Mouse (Mus musculus): ENCODE results near the gene Runx2. TPM values are rescaled to one million over a fixed set of nuclear protein-coding genes. Genes with fewer than 3 reads are reported as not detected.

The Runx2 gene
- polyA plus RNA-seq, 1 experiment, result 9.8 TPM

GRCm38 (mm10) chr17:44700326-44700725 is 114.3 kb downstream of the Runx2 start:
- no peak for TF ChIP-seq POLR2A (IDR thresholded peaks at IDR 0.05; ENCODE audit: low read depth, low read length)
- TF ChIP-seq CTCF (IDR thresholded peaks at IDR 0.05; ENCODE audit: extremely low read depth, insufficient read length, insufficient replicate concordance, low read depth, low read length), result no peak

DNA sequence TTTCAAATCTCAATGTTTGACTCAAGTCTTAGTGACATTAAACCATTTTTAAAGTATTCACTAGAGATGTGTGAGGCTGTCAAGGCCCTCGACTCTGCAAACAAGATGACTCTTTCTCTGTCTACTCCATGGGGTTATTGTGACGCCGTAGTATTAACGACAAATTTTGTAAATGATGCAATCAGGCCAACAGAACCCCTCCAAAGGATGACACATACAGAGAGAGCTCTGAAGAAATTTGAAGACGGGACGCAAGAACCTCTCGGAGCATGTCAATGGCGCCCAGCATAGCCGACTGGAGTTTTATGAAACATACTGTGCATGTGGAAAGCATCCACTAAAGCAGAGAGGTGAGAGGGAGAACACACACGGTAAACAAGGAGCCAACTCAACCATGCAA is 117.5 kb downstream of the Runx2 start:
- H3K4me1 ChIP-seq (ENCODE audit: control insufficient read depth, insufficient read depth, insufficient read length, low read length), result no peaks in the 10 kb centered on the region
- 92% methylated on average over 10 of the region's 10 CpGs for WGBS

More at GRCm38 (mm10) chr17:44700326-44700725, 114.3 kb downstream of the Runx2 start:
- H3K27ac ChIP-seq (ENCODE audit: insufficient read depth, low read depth, low read length), result no peak overlapping the region
- no peak overlapping the region for H3K4me3 ChIP-seq (ENCODE audit: low read depth, low read length)
- no peaks in the 10 kb centered on the region for H3K27me3 ChIP-seq (ENCODE audit: control insufficient read depth, insufficient read depth, low read length)
- no peaks in the 10 kb centered on the region for H3K36me3 ChIP-seq (ENCODE audit: control insufficient read depth, insufficient read depth, low read length)
- no peaks in the 10 kb centered on the region for H3K4me1 ChIP-seq (ENCODE audit: control insufficient read depth, insufficient read depth, insufficient read length, low read length)
- WGBS, result 56% methylated on average over 1 of the region's 1 CpGs

GRCm38 (mm10) chr17:44693552-44693951 is 121.0 kb downstream of the Runx2 start:
- H3K27me3 ChIP-seq (ENCODE audit: control insufficient read depth, insufficient read depth, low read length), result no peaks in the 10 kb centered on the region
- no peaks in the 10 kb centered on the region for H3K4me1 ChIP-seq (ENCODE audit: control insufficient read depth, insufficient read depth, insufficient read length, low read length)
- H3K27ac ChIP-seq (ENCODE audit: insufficient read depth, low read depth, low read length), result no peak overlapping the region
- no peak overlapping the region for H3K4me3 ChIP-seq (ENCODE audit: low read depth, low read length)
- TF ChIP-seq CTCF (IDR thresholded peaks at IDR 0.05; ENCODE audit: extremely low read depth, insufficient read length, insufficient replicate concordance, low read depth, low read length), result no peak
- TF ChIP-seq POLR2A (IDR thresholded peaks at IDR 0.05; ENCODE audit: low read depth, low read length), result no peak
- WGBS, result 41% methylated on average over 7 of the region's 7 CpGs
- no peaks in the 10 kb centered on the region for H3K36me3 ChIP-seq (ENCODE audit: control insufficient read depth, insufficient read depth, low read length)

More for the DNA sequence above, 117.5 kb downstream of the Runx2 start:
- Histone ChIP-seq H3K27me3 (ENCODE audit: control insufficient read depth, insufficient read depth, low read length) (no peaks in the 10 kb centered on the region), H3K27ac (ENCODE audit: insufficient read depth, low read depth, low read length) (no peak overlapping the region), H3K4me3 (ENCODE audit: low read depth, low read length) (no peak overlapping the region), H3K36me3 (ENCODE audit: control insufficient read depth, insufficient read depth, low read length) (no peaks in the 10 kb centered on the region)
- TF ChIP-seq POLR2A (IDR thresholded peaks at IDR 0.05; ENCODE audit: low read depth, low read length), result no peak
- no peak for TF ChIP-seq CTCF (IDR thresholded peaks at IDR 0.05; ENCODE audit: extremely low read depth, insufficient read length, insufficient replicate concordance, low read depth, low read length)

DNA sequence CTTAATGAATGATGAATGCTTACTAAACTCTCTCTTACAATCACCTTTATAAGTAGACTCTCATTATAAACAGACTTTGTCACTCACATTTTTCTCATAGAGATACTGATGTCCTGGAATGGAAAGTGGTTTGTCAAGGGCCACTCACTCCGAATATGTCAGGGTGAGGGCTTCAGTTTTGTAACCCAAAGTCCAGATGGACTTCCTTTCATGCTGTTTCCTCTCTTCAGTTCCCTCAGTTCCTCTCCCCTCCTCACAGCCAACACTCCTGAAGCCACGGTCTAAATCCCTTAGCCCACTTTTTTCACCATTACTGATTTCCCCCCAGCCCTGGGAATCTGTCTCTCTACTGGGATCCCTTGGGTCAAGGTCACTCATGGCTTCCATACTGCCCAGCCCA is 123.1 kb downstream of the Runx2 start:
- no peak overlapping the region for H3K4me3 ChIP-seq (ENCODE audit: low read depth, low read length)
- no peak overlapping the region for H3K27ac ChIP-seq (ENCODE audit: insufficient read depth, low read depth, low read length)
- TF ChIP-seq POLR2A (IDR thresholded peaks at IDR 0.05; ENCODE audit: low read depth, low read length) (no peak), CTCF (IDR thresholded peaks at IDR 0.05; ENCODE audit: extremely low read depth, insufficient read length, insufficient replicate concordance, low read depth, low read length) (no peak)
- H3K4me1 ChIP-seq (ENCODE audit: control insufficient read depth, insufficient read depth, insufficient read length, low read length), result no peaks in the 10 kb centered on the region
- H3K36me3 ChIP-seq (ENCODE audit: control insufficient read depth, insufficient read depth, low read length), result no peaks in the 10 kb centered on the region
- WGBS, result 49% methylated on average over 2 of the region's 2 CpGs
- no peaks in the 10 kb centered on the region for H3K27me3 ChIP-seq (ENCODE audit: control insufficient read depth, insufficient read depth, low read length)

DNA sequence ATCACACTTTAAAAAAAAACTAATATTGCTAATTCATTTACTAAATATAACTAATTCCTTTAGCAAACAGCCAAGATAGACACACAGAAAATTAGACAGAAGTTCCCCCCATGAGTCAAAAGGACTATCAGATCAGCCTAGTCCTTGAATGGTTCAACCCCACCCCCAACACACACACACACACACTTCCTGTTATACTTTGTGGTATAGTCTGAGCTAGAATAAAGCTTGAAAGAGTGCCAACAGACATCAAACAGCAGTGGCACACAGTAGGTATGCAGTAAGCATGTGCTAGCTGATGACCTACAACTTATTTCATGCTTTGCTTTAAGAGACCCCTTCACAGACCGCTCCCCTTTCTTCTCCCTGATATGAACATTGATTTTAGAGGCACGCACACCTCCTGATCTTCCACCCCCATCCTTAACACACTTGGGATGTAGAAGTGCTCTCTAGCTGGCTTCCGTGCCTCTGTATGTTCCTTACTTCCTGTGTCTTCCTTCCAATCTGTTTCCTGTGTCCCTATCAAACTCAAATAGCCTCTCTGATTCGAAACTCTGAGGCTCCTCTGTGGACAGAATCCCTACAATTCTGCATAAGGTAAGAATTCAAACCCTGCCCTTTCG is 124.1 kb downstream of the Runx2 start:
- Histone ChIP-seq H3K4me3 (ENCODE audit: low read depth, low read length) (no peak overlapping the region), H3K36me3 (ENCODE audit: control insufficient read depth, insufficient read depth, low read length) (no peaks in the 10 kb centered on the region), H3K4me1 (ENCODE audit: control insufficient read depth, insufficient read depth, insufficient read length, low read length) (no peaks in the 10 kb centered on the region), H3K27me3 (ENCODE audit: control insufficient read depth, insufficient read depth, low read length) (no peaks in the 10 kb centered on the region), H3K27ac (ENCODE audit: insufficient read depth, low read depth, low read length) (no peak overlapping the region)
- 78% methylated on average over 5 of the region's 5 CpGs for WGBS
- TF ChIP-seq CTCF (IDR thresholded peaks at IDR 0.05; ENCODE audit: extremely low read depth, insufficient read length, insufficient replicate concordance, low read depth, low read length) (no peak), POLR2A (IDR thresholded peaks at IDR 0.05; ENCODE audit: low read depth, low read length) (no peak)

GRCm38 (mm10) chr17:44688306-44688705 is 126.3 kb downstream of the Runx2 start:
- Histone ChIP-seq H3K27ac (ENCODE audit: insufficient read depth, low read depth, low read length) (no peak overlapping the region), H3K4me1 (ENCODE audit: control insufficient read depth, insufficient read depth, insufficient read length, low read length) (no peaks in the 10 kb centered on the region), H3K36me3 (ENCODE audit: control insufficient read depth, insufficient read depth, low read length) (no peaks in the 10 kb centered on the region), H3K4me3 (ENCODE audit: low read depth, low read length) (no peak overlapping the region), H3K27me3 (ENCODE audit: control insufficient read depth, insufficient read depth, low read length) (no peaks in the 10 kb centered on the region)
- no peak for TF ChIP-seq CTCF (IDR thresholded peaks at IDR 0.05; ENCODE audit: extremely low read depth, insufficient read length, insufficient replicate concordance, low read depth, low read length)
- no peak for TF ChIP-seq POLR2A (IDR thresholded peaks at IDR 0.05; ENCODE audit: low read depth, low read length)
- WGBS, result 63% methylated on average over 2 of the region's 2 CpGs

GRCm38 (mm10) chr17:44685514-44685913 is 129.1 kb downstream of the Runx2 start:
- Histone ChIP-seq H3K4me3 (ENCODE audit: low read depth, low read length) (no peak overlapping the region), H3K27me3 (ENCODE audit: control insufficient read depth, insufficient read depth, low read length) (no peaks in the 10 kb centered on the region), H3K4me1 (ENCODE audit: control insufficient read depth, insufficient read depth, insufficient read length, low read length) (no peaks in the 10 kb centered on the region), H3K36me3 (ENCODE audit: control insufficient read depth, insufficient read depth, low read length) (no peaks in the 10 kb centered on the region), H3K27ac (ENCODE audit: insufficient read depth, low read depth, low read length) (no peak overlapping the region)
- TF ChIP-seq POLR2A (IDR thresholded peaks at IDR 0.05; ENCODE audit: low read depth, low read length) (no peak), CTCF (IDR thresholded peaks at IDR 0.05; ENCODE audit: extremely low read depth, insufficient read length, insufficient replicate concordance, low read depth, low read length) (no peak)
- WGBS, result 41% methylated on average over 7 of the region's 7 CpGs
